ENCODE assay signal across 16 mouse cellular contexts in the genomic region with DNA sequence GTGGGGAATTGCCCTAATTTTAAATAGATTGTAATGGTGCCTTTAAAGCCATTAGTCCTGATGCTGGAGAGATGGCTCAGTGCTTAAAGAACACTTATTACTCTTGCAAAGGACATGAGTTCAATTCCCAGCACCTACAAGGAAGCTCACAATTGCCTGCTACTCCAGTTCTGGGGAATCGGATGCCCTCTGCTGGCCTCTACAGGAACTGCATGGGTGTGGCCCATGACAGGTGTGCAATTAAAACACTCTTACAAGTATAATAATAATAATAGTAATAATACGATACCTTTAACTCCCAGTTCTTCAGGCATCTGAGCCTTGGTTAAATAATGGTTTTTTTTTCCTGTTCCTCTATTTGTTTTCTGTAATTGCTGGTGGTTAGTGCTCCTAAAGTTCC. TPM values are rescaled to one million over a fixed set of nuclear protein-coding genes. Genes with fewer than 3 reads are reported as not detected.
DNase-seq lines count a peak whose midpoint lies in the region; ATAC-seq and TF ChIP-seq lines count a peak whose summit lies in the region.
"Had no signal": no experiment of that assay in that cellular context is flagged by ENCODE, and none has a peak within 500 bp of the region (broad histone marks: within the 10 kb centered on the region; RNA-seq: fewer than 3 reads in every experiment).

No protein-coding gene starts in this region.

- no peak overlapping the region for H3K9ac ChIP-seq in lung, embryonic 14.5 days
- H3K9ac ChIP-seq in heart, embryonic 12.5 days: no peak overlapping the region
- H3K9ac ChIP-seq: embryonic facial prominence, embryonic 15.5 days; heart, embryonic 15.5 days; limb, embryonic 13.5 days; neural tube, embryonic 12.5 days had no signal

- peak; percentile 51 for TF ChIP-seq CTCF in gastrocnemius, adult 2 months (IDR thresholded peaks at IDR 0.05)
- TF ChIP-seq CTCF in lung, embryonic 14.5 days (IDR thresholded peaks at IDR 0.05; ENCODE audit: low read depth): peak; percentile 39

- intact Hi-C loops in gastrocnemius, adult 2 months (cut with DNase I): no loop called here
- intact Hi-C loops in heart, postnatal 14 days (cut with DNase I): no loop called here

- ATAC-seq in lung, embryonic 14.5 days (ENCODE audit: insufficient read depth): no peak
- no peak for ATAC-seq in heart, embryonic 12.5 days (ENCODE audit: insufficient number of reproducible peaks, low FRiP score)
- ATAC-seq: inflammation-experienced regulatory T-cells, adult 6 months had no signal

- no peak overlapping the region for H3K4me2 ChIP-seq in lung, embryonic 14.5 days
- H3K4me2 ChIP-seq in heart, embryonic 12.5 days: no peak overlapping the region
- H3K4me2 ChIP-seq: embryonic facial prominence, embryonic 15.5 days; heart, embryonic 15.5 days; limb, embryonic 13.5 days; neural tube, embryonic 12.5 days had no signal

- H3K27me3 ChIP-seq in lung, embryonic 14.5 days (ENCODE audit: insufficient read depth, low read length): no peaks in the 10 kb centered on the region
- H3K27me3 ChIP-seq in heart, embryonic 12.5 days (replicated peaks): no peaks in the 10 kb centered on the region
- H3K27me3 ChIP-seq: embryonic facial prominence, embryonic 15.5 days; heart, embryonic 15.5 days; limb, embryonic 13.5 days; neural tube, embryonic 12.5 days had no signal

- no peaks in the 10 kb centered on the region for H3K4me1 ChIP-seq in lung, embryonic 14.5 days (ENCODE audit: insufficient read depth)
- no peaks in the 10 kb centered on the region for H3K4me1 ChIP-seq in heart, embryonic 12.5 days (replicated peaks)
- H3K4me1 ChIP-seq: embryonic facial prominence, embryonic 15.5 days; midbrain, embryonic 10.5 days had no signal

- no peaks in the 10 kb centered on the region for H3K36me3 ChIP-seq in lung, embryonic 14.5 days (ENCODE audit: insufficient read depth)
- peaks cover 5% of the 10 kb centered on the region; the same call in 1 of the 2 replicates for H3K36me3 ChIP-seq in heart, embryonic 12.5 days
- H3K36me3 ChIP-seq: embryonic facial prominence, embryonic 15.5 days; heart, embryonic 15.5 days; midbrain, embryonic 10.5 days; neural tube, embryonic 12.5 days had no signal

- H3K4me3 ChIP-seq in gastrocnemius, adult 2 months: no peak overlapping the region
- no peak overlapping the region for H3K4me3 ChIP-seq in lung, embryonic 14.5 days (ENCODE audit: low read depth, low read length)
- no peak overlapping the region for H3K4me3 ChIP-seq in heart, embryonic 12.5 days
- H3K4me3 ChIP-seq: embryonic facial prominence, embryonic 15.5 days; heart, embryonic 15.5 days; limb, embryonic 13.5 days; midbrain, embryonic 10.5 days; neural tube, embryonic 12.5 days had no signal

- WGBS in lung, embryonic 14.5 days: 95% methylated on average over 2 of the region's 2 CpGs
- WGBS in heart, embryonic 12.5 days: 87% methylated on average over 2 of the region's 2 CpGs

- H3K27ac ChIP-seq in gastrocnemius, adult 2 months: no peak overlapping the region
- H3K27ac ChIP-seq in lung, embryonic 14.5 days (ENCODE audit: low read depth): no peak overlapping the region
- no peak overlapping the region for H3K27ac ChIP-seq in heart, embryonic 12.5 days (ENCODE audit: poor library complexity, severe bottlenecking)
- H3K27ac ChIP-seq: embryonic facial prominence, embryonic 15.5 days; heart, embryonic 15.5 days; limb, embryonic 13.5 days; midbrain, embryonic 10.5 days; neural tube, embryonic 12.5 days had no signal

- H3K9me3 ChIP-seq in lung, embryonic 14.5 days (ENCODE audit: low read depth, low read length): no peaks in the 10 kb centered on the region
- H3K9me3 ChIP-seq in heart, embryonic 12.5 days (replicated peaks): no peaks in the 10 kb centered on the region
- H3K9me3 ChIP-seq: embryonic facial prominence, embryonic 15.5 days; heart, embryonic 15.5 days; limb, embryonic 13.5 days; midbrain, embryonic 10.5 days; neural tube, embryonic 12.5 days had no signal

- DNase-seq in gastrocnemius, adult 2 months: peak; percentile 22
- DNase-seq in gastrocnemius, adult 18-20 months (ENCODE audit: low spot score): no peak
- DNase-seq in lung, embryonic 14.5 days: no peak
- DNase-seq in lung, postnatal 10 days: no peak
- DNase-seq in ZHBTc4 (ENCODE audit: low read depth, low spot score): peak; percentile 67
- DNase-seq in testis, postnatal 10 days (ENCODE audit: low spot score): peak; percentile 44
- no peak for DNase-seq in heart, postnatal 14 days
- DNase-seq: cerebellum, postnatal 36 days; right cerebral cortex, adult 18-20 months had no signal

RNA-seq across cellular contexts. Expression of a gene that starts 31.2 kb away (rescaled TPM):
- total RNA-seq in gastrocnemius, adult 2 months (2021): 1 to 10 TPM; 4.5 to 9.1 TPM
- total RNA-seq in gastrocnemius, adult 18-20 months (2021): 1 to 10 TPM; 3.8 to 8.2 TPM
- 14.1 and 15.6 TPM in 2 replicates for polyA plus RNA-seq in lung, embryonic 14.5 days (2014; fragmentation: Nextera tagmentation; extraction: Ambion mirVana)
- total RNA-seq in heart, postnatal 14 days (2021): 10 to 100 TPM; 11.3 to 14.5 TPM
- polyA plus RNA-seq in heart, embryonic 12.5 days (2016; fragmentation: Nextera tagmentation; extraction: Ambion mirVana): 39.9 and 40.9 TPM in 2 replicates

Comparison
In these comparisons a context has a peak if more than half of its experiments do, and no peak if none do; other contexts are left out.
1. DNase-seq: peak in gastrocnemius, adult 2 months (single experiment), ZHBTc4 (single experiment) and testis, postnatal 10 days (single experiment); none in gastrocnemius, adult 18-20 months (single experiment), lung, embryonic 14.5 days (single experiment), lung, postnatal 10 days (single experiment) and heart, postnatal 14 days (0 of 2).